Mouse (Mus musculus) heart, adult 2 months (tissue): ENCODE results near the gene Pex1.

Experiments used
- CTCF ChIP-seq: fragments of 200-600 bp; IDR thresholded peaks from 2 replicates; pipeline ENCODE4 v1.8.1; 2022; ENCODE audit warnings: antibody characterized with exemption, mild to moderate bottlenecking, moderate library complexity
- EP300 ChIP-seq: fragments of 200-500 bp; IDR thresholded peaks from 2 replicates; pipeline ENCODE4 v1.6.1; 2011; ENCODE audit warnings: low read depth, low read length, control low read depth; ENCODE audit not compliant: insufficient read depth
- POLR2A ChIP-seq: fragments of 200-500 bp; IDR thresholded peaks from 2 replicates; pipeline ENCODE4 v1.6.1; 2011; ENCODE audit warnings: mild to moderate bottlenecking, low read depth, low read length, control low read depth; ENCODE audit not compliant: insufficient read depth

- TF ChIP-seq CTCF (peak; percentile 71), POLR2A (no peak), EP300 (no peak; the same call in 1 of the 2 replicates)
These were observed 517 bp downstream of the Pex1 start, which contains the start of gene Rbm48 for GRCm38 (mm10) chr5:3596399-3596766.
